Mouse (Mus musculus): ENCODE measurements around the gene Otud5. TPM values are rescaled to one million over a fixed set of nuclear protein-coding genes. Genes with fewer than 3 reads are reported as not detected.

Gene Otud5
- polyA plus RNA-seq, 1 experiment from 2014 or later = 36.9 TPM

DNA sequence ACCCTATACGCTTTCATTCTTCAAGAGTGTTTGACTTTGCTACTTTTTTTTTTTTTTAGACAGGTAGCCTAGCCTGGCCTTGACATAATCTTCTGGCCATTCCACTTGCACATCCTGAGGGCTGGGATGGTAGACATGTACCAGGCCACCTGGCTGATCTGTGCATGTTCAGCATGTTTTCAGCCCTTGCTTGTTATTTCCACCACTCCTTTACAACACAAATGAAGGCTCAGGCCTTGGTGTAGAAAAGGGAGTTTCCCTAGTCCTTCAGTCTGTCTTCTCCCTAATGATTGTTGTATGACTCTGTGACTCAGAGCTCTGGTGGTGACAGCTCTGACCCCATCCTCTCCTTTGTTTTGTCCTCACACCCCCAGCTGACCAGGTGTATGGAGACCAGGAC, 26.0 kb downstream of the Otud5 start:
- no peaks in the 10 kb centered on the region for H3K4me1 ChIP-seq (ENCODE audit: control insufficient read depth, insufficient read depth, low read length)
- no peak for DNase-seq (ENCODE audit: low spot score)
- no peaks in the 10 kb centered on the region for H3K27me3 ChIP-seq (replicated peaks; ENCODE audit: control insufficient read depth, insufficient read depth, low read length)
- no peak overlapping the region for H3K9ac ChIP-seq (ENCODE audit: low read length)
- H3K4me2 ChIP-seq (ENCODE audit: low read length) = no peak overlapping the region
- ATAC-seq = no peak
- 94% methylated on average over 1 of the region's 1 CpGs for WGBS
- H3K27ac ChIP-seq (ENCODE audit: low read depth, low read length) = no peak overlapping the region
- H3K9me3 ChIP-seq (replicated peaks; ENCODE audit: control insufficient read depth, low read length) = no peaks in the 10 kb centered on the region
- H3K4me3 ChIP-seq (ENCODE audit: low read depth, low read length) = no peak overlapping the region
- H3K36me3 ChIP-seq (ENCODE audit: control insufficient read depth, insufficient read depth, low read length) = peaks cover 13% of the 10 kb centered on the region; the same call in 1 of the 2 replicates

DNA sequence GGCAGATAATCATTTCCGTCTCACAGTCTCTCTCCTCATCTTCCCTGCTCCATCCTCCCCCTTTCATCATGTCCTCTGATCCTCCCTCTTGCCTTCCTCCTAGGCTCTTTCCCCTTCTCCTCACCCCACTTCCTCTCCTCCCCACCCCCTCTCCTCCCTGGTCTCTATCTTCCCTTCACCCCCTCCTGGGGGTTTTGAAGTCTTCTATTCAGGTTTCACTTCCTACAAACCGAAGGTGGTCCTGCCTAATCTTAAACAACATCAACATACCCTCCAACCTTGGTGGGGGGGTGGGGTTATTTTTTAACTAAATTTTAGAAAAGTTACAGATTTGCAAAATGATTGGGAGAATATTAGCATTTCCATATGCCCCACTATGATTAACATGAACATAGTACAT, 27.3 kb downstream of the Otud5 start:
- H3K4me2 ChIP-seq (ENCODE audit: low read length) = no peak overlapping the region
- WGBS = 42% methylated on average over 2 of the region's 2 CpGs
- H3K4me3 ChIP-seq (ENCODE audit: low read depth, low read length) = no peak overlapping the region
- no peaks in the 10 kb centered on the region for H3K27me3 ChIP-seq (replicated peaks; ENCODE audit: control insufficient read depth, insufficient read depth, low read length)
- no peak overlapping the region for H3K27ac ChIP-seq (ENCODE audit: low read depth, low read length)
- no peaks in the 10 kb centered on the region for H3K4me1 ChIP-seq (ENCODE audit: control insufficient read depth, insufficient read depth, low read length)
- H3K9ac ChIP-seq (ENCODE audit: low read length) = no peak overlapping the region
- no peaks in the 10 kb centered on the region for H3K9me3 ChIP-seq (replicated peaks; ENCODE audit: control insufficient read depth, low read length)
- ATAC-seq = no peak
- DNase-seq (ENCODE audit: low spot score) = no peak
- peaks cover 24% of the 10 kb centered on the region; the same call in 1 of the 2 replicates for H3K36me3 ChIP-seq (ENCODE audit: control insufficient read depth, insufficient read depth, low read length)

DNA sequence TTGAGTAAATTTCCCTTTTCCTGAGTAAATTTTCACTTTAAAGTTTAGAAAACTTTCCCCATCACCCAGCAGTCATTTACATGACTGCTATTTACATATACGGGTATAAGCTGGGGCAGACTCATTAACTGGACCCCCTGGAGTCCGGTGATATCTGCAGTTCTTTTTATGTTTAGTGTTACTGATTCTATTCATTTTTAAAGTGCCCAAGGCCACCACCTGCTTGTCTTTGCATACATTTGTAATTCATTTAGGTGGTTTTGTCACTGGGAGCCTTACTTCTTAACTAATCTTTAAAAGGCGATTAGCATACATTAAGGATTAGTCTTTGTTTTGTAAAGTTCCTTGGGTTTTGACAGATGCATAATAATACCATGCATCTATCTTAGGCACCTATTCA, 28.7 kb downstream of the Otud5 start:
- Histone ChIP-seq H3K4me1 (ENCODE audit: control insufficient read depth, insufficient read depth, low read length) (no peaks in the 10 kb centered on the region), H3K4me3 (ENCODE audit: low read depth, low read length) (no peak overlapping the region), H3K9me3 (replicated peaks; ENCODE audit: control insufficient read depth, low read length) (no peaks in the 10 kb centered on the region), H3K27ac (ENCODE audit: low read depth, low read length) (no peak overlapping the region), H3K9ac (ENCODE audit: low read length) (no peak overlapping the region), H3K36me3 (ENCODE audit: control insufficient read depth, insufficient read depth, low read length) (peaks cover 32% of the 10 kb centered on the region; the same call in 1 of the 2 replicates), H3K27me3 (replicated peaks; ENCODE audit: control insufficient read depth, insufficient read depth, low read length) (no peaks in the 10 kb centered on the region), H3K4me2 (ENCODE audit: low read length) (no peak overlapping the region)
- no peak for ATAC-seq
- 22% methylated on average over 3 of the region's 3 CpGs for WGBS
- DNase-seq (ENCODE audit: low spot score) = peak; percentile 19

- 37% methylated on average over 30 of the region's 38 CpGs for WGBS
- Histone ChIP-seq H3K9ac (ENCODE audit: low read length) (peak within 1 kb of the TSS; percentile 63), H3K4me1 (ENCODE audit: control insufficient read depth, insufficient read depth, low read length) (no peaks in the 10 kb centered on the region), H3K36me3 (ENCODE audit: control insufficient read depth, insufficient read depth, low read length) (peaks cover 14% of the 10 kb centered on the region; the same call in 1 of the 2 replicates), H3K4me3 (ENCODE audit: low read depth, low read length) (peak within 1 kb of the TSS; percentile 45), H3K9me3 (replicated peaks; ENCODE audit: control insufficient read depth, low read length) (no peaks in the 10 kb centered on the region), H3K27me3 (replicated peaks; ENCODE audit: control insufficient read depth, insufficient read depth, low read length) (no peaks in the 10 kb centered on the region), H3K27ac (ENCODE audit: low read depth, low read length) (peak within 1 kb of the TSS; percentile 33; the same call in 1 of the 2 replicates), H3K4me2 (ENCODE audit: low read length) (peak within 1 kb of the TSS; percentile 84)
- DNase-seq (ENCODE audit: low spot score) (peak; percentile 89), ATAC-seq (peak; percentile 94)
These were observed 36.8 kb downstream of the Otud5 start, which contains the start of gene Pim2 for GRCm38 (mm10) chrX:7878007-7878419. TSS of gene Pim2 (plus strand) at chrX:7878262.

GRCm38 (mm10) chrX:7878495-7878894, 37.3 kb downstream of the Otud5 start:
- DNase-seq (ENCODE audit: low spot score) = no peak
- WGBS = 36% methylated on average over 21 of the region's 21 CpGs
- Histone ChIP-seq H3K36me3 (ENCODE audit: control insufficient read depth, insufficient read depth, low read length) (peaks cover 9% of the 10 kb centered on the region; the same call in 1 of the 2 replicates), H3K4me1 (ENCODE audit: control insufficient read depth, insufficient read depth, low read length) (no peaks in the 10 kb centered on the region), H3K4me2 (ENCODE audit: low read length) (peak overlapping the region; percentile 84), H3K9ac (ENCODE audit: low read length) (peak overlapping the region; percentile 63), H3K9me3 (replicated peaks; ENCODE audit: control insufficient read depth, low read length) (no peaks in the 10 kb centered on the region), H3K27ac (ENCODE audit: low read depth, low read length) (peak overlapping the region; percentile 33; the same call in 1 of the 2 replicates), H3K4me3 (ENCODE audit: low read depth, low read length) (peak overlapping the region; percentile 45), H3K27me3 (replicated peaks; ENCODE audit: control insufficient read depth, insufficient read depth, low read length) (no peaks in the 10 kb centered on the region)
- no peak; the same call in none of the 2 replicates for ATAC-seq

DNA sequence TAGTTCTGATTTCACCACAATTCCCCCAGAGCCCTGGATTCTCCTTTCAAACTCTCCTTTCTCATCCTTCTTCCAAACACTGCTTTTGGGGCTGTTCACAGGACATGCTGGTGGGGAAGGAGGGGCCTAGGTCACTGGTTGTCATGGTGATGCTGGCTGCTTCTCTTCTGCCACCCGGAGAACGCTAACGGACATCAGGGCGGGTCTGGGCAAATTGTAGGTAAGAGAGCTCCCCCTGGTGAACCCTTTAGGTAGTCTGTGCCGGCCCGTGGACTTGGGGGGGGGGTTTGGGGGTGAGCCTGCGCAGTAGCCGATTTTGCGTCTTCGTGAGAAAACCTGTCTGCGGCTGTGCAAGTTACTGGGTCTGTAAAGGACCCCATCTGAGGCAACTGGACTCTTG, 38.7 kb downstream of the Otud5 start:
- Histone ChIP-seq H3K36me3 (ENCODE audit: control insufficient read depth, insufficient read depth, low read length) (no peaks in the 10 kb centered on the region), H3K9me3 (replicated peaks; ENCODE audit: control insufficient read depth, low read length) (no peaks in the 10 kb centered on the region), H3K4me1 (ENCODE audit: control insufficient read depth, insufficient read depth, low read length) (peaks cover 1% of the 10 kb centered on the region), H3K4me3 (ENCODE audit: low read depth, low read length) (0 out of 2 replicates have a peak overlapping the region, but pooled peaks have one; percentile 45), H3K4me2 (ENCODE audit: low read length) (peak overlapping the region; percentile 84), H3K27ac (ENCODE audit: low read depth, low read length) (no peak overlapping the region), H3K27me3 (replicated peaks; ENCODE audit: control insufficient read depth, insufficient read depth, low read length) (no peaks in the 10 kb centered on the region), H3K9ac (ENCODE audit: low read length) (peak overlapping the region; percentile 25; the same call in 1 of the 2 replicates)
- DNase-seq (ENCODE audit: low spot score) (peak; percentile 79), ATAC-seq (peak; percentile 54)
- 25% methylated on average over 11 of the region's 11 CpGs for WGBS

DNA sequence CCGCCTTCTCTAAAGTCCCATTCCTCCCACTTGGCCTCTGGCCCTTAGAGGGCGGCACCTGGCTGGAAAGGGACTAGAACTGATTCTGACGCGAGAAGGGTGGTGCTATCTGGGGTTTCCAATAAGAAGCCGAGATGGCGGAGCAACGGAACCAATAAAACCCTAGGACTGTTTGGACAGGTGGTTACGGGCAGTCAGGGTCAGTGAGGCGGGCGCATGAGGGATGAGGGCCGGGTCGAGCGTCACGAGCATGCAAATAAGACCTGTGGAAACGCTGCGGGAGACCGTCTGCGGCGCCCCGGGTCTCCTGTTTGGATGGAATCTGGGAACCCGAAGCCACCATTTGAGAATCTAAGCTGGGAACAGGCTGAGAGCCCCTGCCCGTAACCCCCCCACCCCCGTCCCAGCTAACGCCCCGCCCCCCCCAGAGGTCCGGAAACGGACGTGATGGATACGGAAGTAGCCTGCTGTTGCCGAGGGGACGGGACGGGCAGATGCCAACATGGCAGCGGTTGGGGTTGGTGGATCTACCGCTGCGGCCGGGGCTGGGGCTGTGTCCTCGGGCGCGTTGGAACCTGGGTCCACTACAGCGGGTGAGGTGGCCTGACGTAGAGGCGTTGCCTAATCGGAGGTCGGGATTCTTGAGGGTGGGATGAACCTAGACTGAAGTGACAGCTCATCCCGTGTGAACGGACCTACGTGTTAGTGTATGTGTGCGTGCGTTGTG, 42.8 kb downstream of the Otud5 start, which contains the start of gene Slc35a2:
Gene Slc35a2, plus strand, starts transcription at position 188 of the 727 bp plus-strand sequence.
- peak within 1 kb of the TSS; percentile 59 for H3K4me2 ChIP-seq (ENCODE audit: low read length)
- WGBS = 27% methylated on average over 48 of the region's 49 CpGs
- peak; percentile 87 for ATAC-seq

GRCm38 (mm10) chrX:7898211-7898610, 57.0 kb downstream of the Otud5 start:
- Histone ChIP-seq H3K4me2 (ENCODE audit: low read length) (peak overlapping the region; percentile 56), H3K9me3 (replicated peaks; ENCODE audit: control insufficient read depth, low read length) (no peaks in the 10 kb centered on the region), H3K4me1 (ENCODE audit: control insufficient read depth, insufficient read depth, low read length) (no peaks in the 10 kb centered on the region), H3K9ac (ENCODE audit: low read length) (peak overlapping the region; percentile 65), H3K27ac (ENCODE audit: low read depth, low read length) (no peak overlapping the region), H3K4me3 (ENCODE audit: low read depth, low read length) (peak overlapping the region; percentile 52), H3K36me3 (ENCODE audit: control insufficient read depth, insufficient read depth, low read length) (peaks cover 21% of the 10 kb centered on the region), H3K27me3 (replicated peaks; ENCODE audit: control insufficient read depth, insufficient read depth, low read length) (no peaks in the 10 kb centered on the region)
- ATAC-seq (no peak), DNase-seq (ENCODE audit: low spot score) (no peak)
- WGBS = 38% methylated on average over 13 of the region's 13 CpGs

More for the DNA sequence above, 42.8 kb downstream of the Otud5 start, which contains the start of gene Slc35a2:
- Histone ChIP-seq H3K4me3 (ENCODE audit: low read depth, low read length) (peak within 1 kb of the TSS; percentile 50), H3K9me3 (replicated peaks; ENCODE audit: control insufficient read depth, low read length) (no peaks in the 10 kb centered on the region), H3K27ac (ENCODE audit: low read depth, low read length) (peak within 1 kb of the TSS; percentile 80), H3K36me3 (ENCODE audit: control insufficient read depth, insufficient read depth, low read length) (0 out of 2 replicates have a peak, but pooled peaks cover 4% of the 10 kb centered on the region), H3K4me1 (ENCODE audit: control insufficient read depth, insufficient read depth, low read length) (peaks cover 2% of the 10 kb centered on the region), H3K9ac (ENCODE audit: low read length) (peak within 1 kb of the TSS; percentile 58), H3K27me3 (replicated peaks; ENCODE audit: control insufficient read depth, insufficient read depth, low read length) (no peaks in the 10 kb centered on the region)
- DNase-seq (ENCODE audit: low spot score) = peak; percentile 82

Data from forebrain, embryonic 14.5 days (tissue).